Mouse (Mus musculus): Measurements from ENCODE around the gene Rap1gap2. TPM values are rescaled to one million over a fixed set of nuclear protein-coding genes. Genes with fewer than 3 reads are reported as not detected.
A peak's percentile ranks its signal among the peaks of the same experiment; 100 is the strongest.
"Not testable (repeated sequence)": the region's sequence is repeated elsewhere in the genome, so short reads cannot be mapped to it uniquely, and the experiment has no call there.

Gene Rap1gap2
- total and polyA plus RNA-seq, 3 experiments, result 5.8 to 10.1 TPM; not detected in 1

DNA sequence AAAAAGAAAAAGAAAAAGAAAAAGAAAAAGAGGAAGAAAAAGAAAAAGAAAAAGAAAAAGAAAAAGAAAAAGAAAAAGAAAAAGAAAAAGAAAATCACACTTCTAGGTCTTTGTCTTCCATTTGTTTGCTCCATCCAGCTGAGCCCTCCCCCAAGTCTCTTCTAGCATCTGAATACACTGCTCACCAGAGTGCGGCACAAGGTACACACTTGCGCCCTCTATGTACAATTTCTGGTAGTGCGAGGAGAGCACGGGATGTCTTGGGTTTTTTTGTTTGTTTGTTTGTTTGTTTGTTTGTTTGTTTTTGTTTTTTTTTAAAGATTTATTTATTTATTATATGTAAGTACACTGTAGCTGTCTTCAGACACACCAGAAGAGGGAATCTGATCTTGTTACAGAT, 29.4 kb downstream of the Rap1gap2 start:
- H3K4me3 ChIP-seq (ENCODE audit: control insufficient read depth in 1 of 2, insufficient read depth in 1 of 2, low read depth in 2 of 2, low read length in 2 of 2); H3K79me2 ChIP-seq (ENCODE audit: control insufficient read depth, insufficient read depth, low read length, poor library complexity); H3K9ac ChIP-seq (ENCODE audit: control insufficient read depth, low read depth, low read length, poor library complexity, severe bottlenecking); H3K27ac ChIP-seq (ENCODE audit: control insufficient read depth, low read depth, low read length); H3K27me3 ChIP-seq (ENCODE audit: control insufficient read depth in 1 of 2, insufficient read depth in 2 of 2, low read length in 2 of 2); H3K9me3 ChIP-seq (replicated peaks; ENCODE audit: insufficient read depth, low read length): not testable (repeated sequence)
- TF ChIP-seq SMC3 (IDR thresholded peaks at IDR 0.05; ENCODE audit: low read depth, low read length) (peak; percentile 78), HCFC1 (IDR thresholded peaks at IDR 0.05; ENCODE audit: low read depth, low read length) (0 out of 2 replicates have a peak, but pooled peaks have one; percentile 31), ZNF384 (IDR thresholded peaks at IDR 0.05; ENCODE audit: low read depth, low read length) (peak; percentile 66), MAFK (IDR thresholded peaks at IDR 0.05; ENCODE audit: borderline replicate concordance, low read depth, low read length) (0 out of 2 replicates have a peak, but pooled peaks have one; percentile 12), MAZ (IDR thresholded peaks at IDR 0.05; ENCODE audit: low read depth, low read length) (peak; percentile 67; the same call in 1 of the 2 replicates), ZC3H11A (IDR thresholded peaks at IDR 0.05; ENCODE audit: low read depth, low read length) (peak; percentile 83), SIN3A (IDR thresholded peaks at IDR 0.05; ENCODE audit: low read length) (peak; percentile 43; the same call in 1 of the 2 replicates), MYC (IDR thresholded peaks at IDR 0.05; ENCODE audit: low read depth, low read length) (0 out of 2 replicates have a peak, but pooled peaks have one; percentile 29), RAD21 (IDR thresholded peaks at IDR 0.05; ENCODE audit: low read depth, low read length) (peak; percentile 73), CTCF (IDR thresholded peaks at IDR 0.05 in 2 of 3, conservative IDR thresholded peaks at IDR 0.05 in 1 of 3; ENCODE audit: control insufficient read depth in 1 of 3, insufficient read depth in 1 of 3, low read depth in 2 of 3, low read length in 3 of 3, poor library complexity in 1 of 3, severe bottlenecking in 1 of 3) (peak; percentile 47 to 77 (median 75); a peak in 5 of 6 replicates)
- Histone ChIP-seq H3K4me1 (ENCODE audit: control insufficient read depth in 1 of 2, insufficient read depth in 2 of 2, low read length in 2 of 2) (peaks cover 8 to 13% of the 10 kb centered on the region in 2 experiments), H3K36me3 (ENCODE audit: control insufficient read depth in 1 of 2, insufficient read depth in 2 of 2, low read length in 2 of 2) (peaks cover 0 to 13% of the 10 kb centered on the region in 2 experiments; a peak in 2 of 4 replicates)
- DNase-seq (ENCODE audit: low read depth, low spot score), result peak; percentile 66

DNA sequence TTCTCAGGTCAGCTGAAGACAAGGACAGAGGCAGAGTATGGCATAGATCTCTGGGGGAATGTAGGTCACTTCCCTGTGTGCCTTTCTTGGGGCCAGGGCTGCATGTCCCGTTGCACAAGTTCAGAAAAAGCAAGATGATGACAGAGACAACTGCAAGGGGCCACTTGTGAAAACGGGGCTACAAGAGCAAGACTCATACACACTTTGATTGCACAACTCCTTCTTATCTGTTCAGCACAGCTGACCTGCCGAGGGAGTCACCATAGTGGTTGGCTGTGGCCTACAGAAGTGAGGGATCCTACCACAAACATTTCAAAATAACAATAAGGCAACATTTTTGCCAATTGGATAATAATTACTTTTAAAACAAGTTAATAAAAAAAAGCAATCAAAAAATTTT, 33.6 kb downstream of the Rap1gap2 start:
- H3K9ac ChIP-seq (ENCODE audit: control insufficient read depth, low read depth, low read length, poor library complexity, severe bottlenecking), result peak overlapping the region; percentile 32
- no peaks in the 10 kb centered on the region for H3K9me3 ChIP-seq (replicated peaks; ENCODE audit: insufficient read depth, low read length)
- H3K4me3 ChIP-seq (ENCODE audit: control insufficient read depth in 1 of 2, insufficient read depth in 1 of 2, low read depth in 2 of 2, low read length in 2 of 2), result peak overlapping the region in 1 of 2 experiments; percentile 3; a peak in 2 of 4 replicates
- H3K4me1 ChIP-seq (ENCODE audit: control insufficient read depth in 1 of 2, insufficient read depth in 2 of 2, low read length in 2 of 2), result peaks cover 27 to 45% of the 10 kb centered on the region in 2 experiments
- peaks cover 0 to 46% of the 10 kb centered on the region in 2 experiments; a peak in 2 of 4 replicates for H3K36me3 ChIP-seq (ENCODE audit: control insufficient read depth in 1 of 2, insufficient read depth in 2 of 2, low read length in 2 of 2)
- H3K79me2 ChIP-seq (ENCODE audit: control insufficient read depth, insufficient read depth, low read length, poor library complexity), result no peaks in the 10 kb centered on the region
- no peaks in the 10 kb centered on the region for H3K27me3 ChIP-seq (ENCODE audit: control insufficient read depth in 1 of 2, insufficient read depth in 2 of 2, low read length in 2 of 2)
- peak; percentile 93 for DNase-seq (ENCODE audit: low read depth, low spot score)
- H3K27ac ChIP-seq (ENCODE audit: control insufficient read depth, low read depth, low read length), result peak overlapping the region; percentile 95
- TF ChIP-seq RCOR1 (IDR thresholded peaks at IDR 0.05; ENCODE audit: low read depth, low read length) (peak; percentile 88), POLR2A (IDR thresholded peaks at IDR 0.05; ENCODE audit: control insufficient read depth in 1 of 2, insufficient read depth in 1 of 2, low read depth in 1 of 2, low read length in 2 of 2, poor library complexity in 1 of 2) (peak in 1 of 2 experiments; percentile 40; a peak in 1 of 4 replicates), MXI1 (IDR thresholded peaks at IDR 0.05; ENCODE audit: low read depth, low read length) (peak; percentile 82), USF2 (IDR thresholded peaks at IDR 0.05; ENCODE audit: borderline replicate concordance in 1 of 2, insufficient read depth in 1 of 2, low read depth in 1 of 2, low read length in 2 of 2) (no peak), MYB (IDR thresholded peaks at IDR 0.05; ENCODE audit: low read depth, low read length) (0 out of 2 replicates have a peak, but pooled peaks have one; percentile 57), ZNF384 (IDR thresholded peaks at IDR 0.05; ENCODE audit: low read depth, low read length) (peak; percentile 12; the same call in 1 of the 2 replicates), HCFC1 (IDR thresholded peaks at IDR 0.05; ENCODE audit: low read depth, low read length) (peak; percentile 47; the same call in 1 of the 2 replicates), CTCF (IDR thresholded peaks at IDR 0.05 in 2 of 3, conservative IDR thresholded peaks at IDR 0.05 in 1 of 3; ENCODE audit: control insufficient read depth in 1 of 3, insufficient read depth in 1 of 3, low read depth in 2 of 3, low read length in 3 of 3, poor library complexity in 1 of 3, severe bottlenecking in 1 of 3) (no peak), SMC3 (IDR thresholded peaks at IDR 0.05; ENCODE audit: low read depth, low read length) (no peak), ZKSCAN1 (IDR thresholded peaks at IDR 0.05; ENCODE audit: low read depth, low read length) (no peak), SIN3A (IDR thresholded peaks at IDR 0.05; ENCODE audit: low read length) (peak; percentile 97), ETS1 (IDR thresholded peaks at IDR 0.05; ENCODE audit: low read depth, low read length) (peak; percentile 100), CHD2 (IDR thresholded peaks at IDR 0.05; ENCODE audit: low read length) (no peak), EP300 (IDR thresholded peaks at IDR 0.05; ENCODE audit: low read depth in 1 of 2, low read length in 2 of 2) (peak; percentile 96), MYC (IDR thresholded peaks at IDR 0.05; ENCODE audit: low read depth, low read length) (peak; percentile 87), JUND (IDR thresholded peaks at IDR 0.05; ENCODE audit: low read depth, low read length) (peak; percentile 48; the same call in 1 of the 2 replicates), NELFE (IDR thresholded peaks at IDR 0.05; ENCODE audit: low read depth, low read length) (no peak), TBP (IDR thresholded peaks at IDR 0.05; ENCODE audit: low read depth, low read length) (peak; percentile 55; the same call in 1 of the 2 replicates), USF1 (IDR thresholded peaks at IDR 0.05; ENCODE audit: low read depth, low read length) (peak; percentile 54), GATA1 (IDR thresholded peaks at IDR 0.05; ENCODE audit: low read depth, low read length) (peak; percentile 98), MEF2A (IDR thresholded peaks at IDR 0.05; ENCODE audit: extremely low read depth, insufficient replicate concordance, low read depth, low read length, poor library complexity, severe bottlenecking) (no peak), KAT2A (conservative IDR thresholded peaks at IDR 0.05; ENCODE audit: low read depth, low read length) (0 out of 2 replicates have a peak, but pooled peaks have one; percentile 21), TCF12 (IDR thresholded peaks at IDR 0.05; ENCODE audit: low read depth, low read length) (peak; percentile 96), MAZ (IDR thresholded peaks at IDR 0.05; ENCODE audit: low read depth, low read length) (peak; percentile 72; the same call in 1 of the 2 replicates), MAX (IDR thresholded peaks at IDR 0.05; ENCODE audit: low read length) (peak; percentile 82)
